Mouse (Mus musculus): ENCODE measurements around the gene Cct5. TPM values are rescaled to one million over a fixed set of nuclear protein-coding genes. Genes with fewer than 3 reads are reported as not detected.

The Cct5 gene
- total RNA-seq, 2 experiments from 2014 or later = 248 to 264 TPM

GRCm38 (mm10) chr15:31563577-31564546 is 37.7 kb downstream of the Cct5 start:
- DNase-seq = no peak

DNA sequence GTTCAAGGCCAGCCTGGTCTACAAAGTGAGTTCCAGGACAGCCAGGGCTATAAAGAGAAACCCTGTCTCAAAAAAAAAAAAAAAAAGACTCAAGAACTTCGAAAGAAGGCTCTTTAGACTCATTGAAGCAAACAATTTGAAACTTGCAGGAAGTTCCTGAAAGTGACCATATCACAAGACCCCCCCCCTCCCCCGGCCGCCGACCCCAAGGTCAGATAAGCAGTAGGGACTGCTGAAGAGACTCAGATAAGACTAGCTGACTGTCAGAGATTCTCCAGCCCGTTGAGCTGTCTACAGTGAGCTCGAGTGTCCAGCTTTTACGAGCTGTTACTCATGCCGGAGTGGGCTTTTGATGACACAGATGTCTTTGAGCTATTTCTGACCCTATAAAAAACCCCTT is 38.8 kb downstream of the Cct5 start:
- no peak for DNase-seq

DNA sequence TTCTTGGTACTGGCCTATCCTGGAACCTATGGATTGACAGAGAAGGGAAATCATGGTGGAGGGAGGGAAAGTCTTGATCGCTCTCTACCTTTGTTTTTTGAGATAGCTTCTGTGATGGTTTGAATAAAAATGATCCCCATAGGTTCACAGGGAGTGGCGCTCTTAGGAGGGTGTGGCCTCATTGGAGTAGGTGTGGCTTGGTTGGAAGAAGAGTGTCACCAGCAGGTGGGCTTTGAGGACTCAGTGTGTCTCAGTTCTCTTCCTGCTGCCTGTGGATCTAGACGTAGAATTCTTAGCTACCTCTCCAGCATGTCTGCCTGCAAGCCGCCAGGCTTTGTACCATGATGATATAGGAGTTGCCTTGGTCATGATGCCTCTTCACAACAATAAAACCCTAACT is 39.6 kb downstream of the Cct5 start:
- no peak for DNase-seq

GRCm38 (mm10) chr15:31561390-31561789 is 40.2 kb downstream of the Cct5 start:
- no peak for DNase-seq

- DNase-seq = no peak
Measured at GRCm38 (mm10) chr15:31554855-31555254, 46.7 kb downstream of the Cct5 start.

DNA sequence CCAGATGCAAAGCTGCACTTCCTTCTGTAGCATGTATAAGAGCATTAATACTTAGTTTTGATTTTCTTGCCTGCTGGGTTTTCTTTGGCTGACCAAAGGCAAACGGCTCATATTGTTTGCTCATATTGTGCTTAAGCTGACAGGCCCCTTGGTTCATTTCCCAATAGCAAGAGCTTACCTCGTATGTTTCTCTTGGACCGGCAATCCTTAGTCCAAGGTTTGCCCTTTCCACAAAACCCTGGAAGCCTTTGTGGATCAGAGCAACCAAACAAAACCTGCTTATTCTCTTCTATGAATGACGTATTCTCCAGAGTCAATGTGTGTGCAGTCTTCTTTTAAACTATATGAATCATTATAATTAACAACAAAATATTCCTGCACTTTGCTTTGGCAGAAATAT is 51.2 kb downstream of the Cct5 start:
- DNase-seq = no peak

DNA sequence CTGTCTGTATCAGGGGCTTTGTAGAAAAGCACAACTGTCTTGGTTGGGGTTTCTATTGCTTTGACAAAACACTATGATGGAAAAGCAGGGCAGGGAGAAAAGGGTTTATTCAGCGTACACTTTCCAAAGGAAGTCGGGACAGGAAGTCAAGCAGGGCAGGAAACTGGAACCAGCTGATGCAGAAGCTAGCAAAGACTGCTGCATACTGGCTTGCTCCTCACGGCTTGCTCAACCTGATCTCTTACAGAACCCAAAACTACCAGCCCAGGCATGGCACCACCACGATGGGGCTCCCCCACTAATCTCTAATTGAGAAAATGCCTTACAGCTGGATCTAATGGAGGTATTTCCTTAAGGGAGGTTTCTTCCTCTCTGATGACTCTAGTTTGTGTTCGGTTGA is 54.2 kb downstream of the Cct5 start:
- no peak for DNase-seq

GRCm38 (mm10) chr15:31546291-31546690 is 55.3 kb downstream of the Cct5 start:
- no peak for DNase-seq

GRCm38 (mm10) chr15:31545058-31545457 is 56.5 kb downstream of the Cct5 start:
- DNase-seq = no peak

- no peak for DNase-seq
Measured at GRCm38 (mm10) chr15:31543246-31543645, 58.4 kb downstream of the Cct5 start.

DNA sequence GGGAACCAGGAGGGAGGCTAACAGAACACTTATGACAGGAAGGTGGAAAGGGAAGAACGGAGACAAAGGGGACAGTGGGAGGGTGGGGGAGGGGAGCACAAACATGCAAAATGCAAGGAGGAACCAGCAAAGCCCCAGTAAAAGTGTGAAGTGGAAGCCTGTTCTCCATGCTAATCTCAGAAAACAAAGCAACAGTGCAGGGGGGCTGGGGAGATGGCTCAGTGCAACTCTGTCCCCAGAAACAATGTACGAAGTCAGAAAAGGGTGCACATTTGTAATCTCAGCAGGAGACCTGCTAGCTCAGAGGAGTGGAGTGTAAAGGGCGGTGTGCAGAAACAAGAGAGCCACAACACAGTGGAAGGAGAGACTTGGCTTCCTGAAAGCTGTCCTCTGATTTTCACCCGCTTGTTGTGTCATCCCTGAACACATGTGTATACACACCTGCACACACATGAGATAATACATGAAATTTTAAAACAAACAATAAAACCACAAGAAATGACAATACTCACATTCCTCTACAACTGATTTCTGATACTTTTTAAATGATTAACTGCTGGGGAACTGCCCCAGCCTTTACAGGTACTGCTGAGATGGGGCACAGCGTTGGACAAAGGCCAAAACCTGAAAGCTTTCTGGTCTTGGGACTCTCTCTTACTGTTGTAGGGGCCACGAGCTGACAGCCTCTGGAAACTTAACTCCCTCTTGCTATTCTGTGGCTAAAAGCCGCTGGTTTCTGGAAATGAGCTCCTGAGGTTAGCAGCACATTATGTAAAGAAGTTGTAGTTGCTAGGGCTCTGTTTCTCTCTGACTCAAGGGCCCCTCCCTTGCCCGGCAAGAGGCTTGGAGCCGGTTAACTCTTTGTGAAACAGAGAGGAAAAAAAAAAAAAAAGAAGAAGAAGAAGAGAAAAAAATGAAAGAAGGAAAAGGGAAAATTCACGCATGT is 59.3 kb downstream of the Cct5 start:
- DNase-seq = no peak

Other genes starting within 250 kb of the Cct5 start
- 1 to 10 TPM; 5.5 to 5.8 TPM for gene Ankrd33b, start 234.1 kb downstream of the Cct5 start, total RNA-seq (2021)
- under 1 TPM in 1 of 2 experiments, not detected in 1; 0.38 TPM for gene Ropn1l, start 148.1 kb downstream of the Cct5 start, total RNA-seq (2021)
- 10 to 100 TPM; 69.4 to 75.0 TPM for gene March6, start 70.8 kb downstream of the Cct5 start, total RNA-seq (2021)
- 10 to 100 TPM; 48.0 to 51.9 TPM for gene Cmbl, start 36.4 kb downstream of the Cct5 start, total RNA-seq (2021)
- 10 to 100 TPM; 11.4 to 12.6 TPM for gene Fam173b, start within 50 bp of the Cct5 start, total RNA-seq (2021)